Mouse (Mus musculus) brain, embryonic 14.5 days (tissue): Measurements from ENCODE around the gene Cacybp.

Experiments
- CTCF ChIP-seq: fragments of 200-500 bp; IDR thresholded peaks from 2 replicates; pipeline ENCODE4 v1.5.1; 2012; ENCODE audit warnings: inconsistent platforms, mild to moderate bottlenecking, moderate library complexity, borderline replicate concordance; ENCODE audit not compliant: insufficient read depth, insufficient read length; ENCODE audit errors: extremely low read depth
- POLR2A ChIP-seq: fragments of 200-500 bp; IDR thresholded peaks from 2 replicates; pipeline ENCODE4 v1.6.1; 2012; ENCODE audit warnings: mild to moderate bottlenecking, inconsistent platforms, borderline replicate concordance; ENCODE audit not compliant: poor library complexity, insufficient read depth, insufficient read length, severe bottlenecking; ENCODE audit errors: extremely low read depth

GRCm38 (mm10) chr1:160262415-160262814 is 49.7 kb upstream of the Cacybp start:
- TF ChIP-seq POLR2A (no peak), CTCF (no peak)
